Mouse (Mus musculus): ENCODE data around the gene Zkscan4.

- TF ChIP-seq CTCF (IDR thresholded peaks at IDR 0.05; ENCODE audit: low read depth) (no peak), EP300 (optimal IDR thresholded peaks at IDR 0.05) (no peak)
Measured at GRCm38 (mm10) chr13:21495080-21495479, 16.4 kb downstream of the Zkscan4 start, which contains the start of gene AK157302.

All from stomach, postnatal 0 days (tissue).